ENCODE assay signal across 8 mouse cellular contexts in genomic region chr19:7267091-7267741, GRCm38 (mm10). TPM values are rescaled to one million over a fixed set of nuclear protein-coding genes. Genes with fewer than 3 reads are reported as not detected.
DNase-seq lines count a peak whose midpoint lies in the region; ATAC-seq and TF ChIP-seq lines count a peak whose summit lies in the region.

Rcor2 (plus strand) TSS chr19:7267325.

- TF ChIP-seq POLR2A in lung, adult 2 months (IDR thresholded peaks at IDR 0.05; ENCODE audit: borderline replicate concordance, extremely low read depth, low read depth, low read length): no peak

- ATAC-seq in heart, embryonic 16.5 days (replicated peaks; ENCODE audit: extremely low read depth, insufficient read depth, low FRiP score): peak; percentile 70
- ATAC-seq in neural tube, embryonic 15.5 days (ENCODE audit: low FRiP score): peak; percentile 37

- TF ChIP-seq CTCF in lung, adult 2 months (IDR thresholded peaks at IDR 0.05; ENCODE audit: insufficient read depth, low read length): no peak

- DNase-seq in CD4-positive helper T cell, adult 2 months (ENCODE audit: low read depth, low spot score): peak; percentile 41
- peak; percentile 66 to 69 for DNase-seq in adrenal gland, adult 18-20 months (ENCODE audit: low spot score in 2 of 2)
- DNase-seq in forebrain, embryonic 10.5 days (ENCODE audit: extremely low spot score, low spot score): peak; percentile 87
- peak; percentile 76 for DNase-seq in kidney, postnatal 14 days
- DNase-seq in lung, adult 2 months: peak; percentile 59
- DNase-seq in c-Kit-positive CD71-positive TER-119-positive erythroid progenitor cells, embryonic 14.5 days (ENCODE audit: low spot score): no peak

- H3K4me2 ChIP-seq in heart, embryonic 16.5 days (ENCODE audit: low read depth, low read length): peak within 1 kb of the TSS; percentile 79
- peak within 1 kb of the TSS; percentile 86 for H3K4me2 ChIP-seq in neural tube, embryonic 15.5 days

- H3K9me3 ChIP-seq in forebrain, embryonic 10.5 days: peaks cover 4% of the 10 kb centered on the region; the same call in 1 of the 2 replicates
- H3K9me3 ChIP-seq in heart, embryonic 16.5 days (replicated peaks; ENCODE audit: control insufficient read depth, low read length): peaks cover 4% of the 10 kb centered on the region; the same call in 1 of the 2 replicates
- no peaks in the 10 kb centered on the region for H3K9me3 ChIP-seq in neural tube, embryonic 15.5 days (replicated peaks)

- peaks cover 74% of the 10 kb centered on the region for H3K4me1 ChIP-seq in forebrain, embryonic 10.5 days
- peaks cover 46% of the 10 kb centered on the region for H3K4me1 ChIP-seq in heart, embryonic 16.5 days (ENCODE audit: control insufficient read depth, insufficient read depth, low read length)
- peaks cover 7% of the 10 kb centered on the region for H3K4me1 ChIP-seq in lung, adult 2 months (ENCODE audit: control insufficient read depth, insufficient read depth, low read length)
- peaks cover 73% of the 10 kb centered on the region for H3K4me1 ChIP-seq in neural tube, embryonic 15.5 days

- peaks cover 27% of the 10 kb centered on the region for H3K36me3 ChIP-seq in forebrain, embryonic 10.5 days (replicated peaks)
- H3K36me3 ChIP-seq in heart, embryonic 16.5 days (ENCODE audit: control insufficient read depth, insufficient read depth): peaks cover under 1% of the 10 kb centered on the region; the same call in 1 of the 2 replicates
- H3K36me3 ChIP-seq in neural tube, embryonic 15.5 days: peaks cover 16% of the 10 kb centered on the region

- H3K4me3 ChIP-seq in forebrain, embryonic 10.5 days: peak within 1 kb of the TSS; percentile 97
- peak within 1 kb of the TSS; percentile 71 for H3K4me3 ChIP-seq in heart, embryonic 16.5 days (ENCODE audit: low read length)
- peak within 1 kb of the TSS; percentile 59 for H3K4me3 ChIP-seq in lung, adult 2 months (replicated peaks; ENCODE audit: extremely low read depth, low read depth, low read length)
- H3K4me3 ChIP-seq in neural tube, embryonic 15.5 days (replicated peaks): peak within 1 kb of the TSS; percentile 76

- H3K27ac ChIP-seq in forebrain, embryonic 10.5 days: peak within 1 kb of the TSS; percentile 100
- H3K27ac ChIP-seq in heart, embryonic 16.5 days (ENCODE audit: low read length): peak within 1 kb of the TSS; percentile 94
- H3K27ac ChIP-seq in neural tube, embryonic 15.5 days (replicated peaks): peak within 1 kb of the TSS; percentile 91

- H3K27me3 ChIP-seq in forebrain, embryonic 10.5 days (ENCODE audit: poor library complexity, severe bottlenecking): no peaks in the 10 kb centered on the region
- no peaks in the 10 kb centered on the region for H3K27me3 ChIP-seq in heart, embryonic 16.5 days (ENCODE audit: control insufficient read depth, insufficient read depth, low read length)
- no peaks in the 10 kb centered on the region for H3K27me3 ChIP-seq in neural tube, embryonic 15.5 days (replicated peaks)

- peak within 1 kb of the TSS; percentile 88 for H3K9ac ChIP-seq in heart, embryonic 16.5 days (ENCODE audit: low read length)
- peak within 1 kb of the TSS; percentile 86 for H3K9ac ChIP-seq in neural tube, embryonic 15.5 days (replicated peaks)

- WGBS in forebrain, embryonic 10.5 days: under 1% methylated on average over 28 of the region's 28 CpGs
- 2% methylated on average over 28 of the region's 28 CpGs for WGBS in heart, embryonic 16.5 days
- WGBS in lung, adult 2 months: 3% methylated on average over 28 of the region's 28 CpGs
- WGBS in neural tube, embryonic 15.5 days: under 1% methylated on average over 28 of the region's 28 CpGs

RNA-seq across cellular contexts. Expression of gene Rcor2, which starts in this region (rescaled TPM):
- total RNA-seq in adrenal gland, adult 18-20 months (2021): 1 to 10 TPM; 1.5 to 2.5 TPM
- polyA plus RNA-seq in forebrain, embryonic 10.5 days (2016; fragmentation: Nextera tagmentation; extraction: Ambion mirVana): 61.7 and 64.0 TPM in 2 replicates
- 11.9 and 18.0 TPM in 2 replicates for polyA plus RNA-seq in heart, embryonic 16.5 days (2015; fragmentation: Nextera tagmentation; extraction: Ambion mirVana)
- 1.7 and 3.3 TPM in 2 replicates for polyA plus RNA-seq in lung, adult 2 months (2012; rRNA removed)
- polyA plus RNA-seq in neural tube, embryonic 15.5 days (2015; fragmentation: Nextera tagmentation; extraction: Ambion mirVana): 14.8 and 15.3 TPM in 2 replicates
